Mouse (Mus musculus): Measurements from ENCODE around the gene Spata2.

Spata2 gene

GRCm38 (mm10) chr2:167492713-167493636, at the start of gene Spata2:
Gene Spata2 (minus strand): TSS chr2:167492887.
- DNase-seq: peak; percentile 93

- DNase-seq: no peak
Measured at GRCm38 (mm10) chr2:167542361-167542760, 49.7 kb upstream of the Spata2 start.

- no peak for DNase-seq
Measured at GRCm38 (mm10) chr2:167541761-167542160, 49.1 kb upstream of the Spata2 start.

- DNase-seq: no peak
Measured at GRCm38 (mm10) chr2:167541324-167541723, 48.6 kb upstream of the Spata2 start.

GRCm38 (mm10) chr2:167540477-167541110, 47.9 kb upstream of the Spata2 start:
- no peak for DNase-seq

- no peak for DNase-seq
Measured at GRCm38 (mm10) chr2:167539536-167540476, 47.1 kb upstream of the Spata2 start.

GRCm38 (mm10) chr2:167538671-167539306, 46.1 kb upstream of the Spata2 start:
- DNase-seq: no peak

GRCm38 (mm10) chr2:167537476-167538297, 45.0 kb upstream of the Spata2 start, which contains the start of gene Snai1:
Gene Snai1 (plus strand): TSS chr2:167538195.
- peak; percentile 74 for DNase-seq

GRCm38 (mm10) chr2:167536320-167536945, 43.7 kb upstream of the Spata2 start:
- no peak for DNase-seq

- DNase-seq: no peak
Measured at GRCm38 (mm10) chr2:167533880-167534279, 41.2 kb upstream of the Spata2 start.

GRCm38 (mm10) chr2:167532131-167532530, 39.4 kb upstream of the Spata2 start:
- no peak for DNase-seq

- DNase-seq: no peak
Measured at GRCm38 (mm10) chr2:167530536-167530935, 37.8 kb upstream of the Spata2 start.

- DNase-seq: no peak
Measured at GRCm38 (mm10) chr2:167529935-167530513, 37.3 kb upstream of the Spata2 start.

GRCm38 (mm10) chr2:167528278-167528677, 35.6 kb upstream of the Spata2 start:
- no peak for DNase-seq

GRCm38 (mm10) chr2:167519606-167520252, 27.0 kb upstream of the Spata2 start:
- DNase-seq: no peak

- DNase-seq: no peak
Measured at GRCm38 (mm10) chr2:167515688-167516087, 23.0 kb upstream of the Spata2 start.

GRCm38 (mm10) chr2:167514641-167515040, 22.0 kb upstream of the Spata2 start:
- no peak for DNase-seq

- DNase-seq: no peak
Measured at GRCm38 (mm10) chr2:167512970-167513369, 20.3 kb upstream of the Spata2 start.

GRCm38 (mm10) chr2:167512365-167512764, 19.7 kb upstream of the Spata2 start:
- DNase-seq: no peak

- no peak for DNase-seq
Measured at GRCm38 (mm10) chr2:167510485-167510884, 17.8 kb upstream of the Spata2 start.

Measured in layer of hippocampus, adult 9-11 months (tissue).